Mouse (Mus musculus) granulocyte monocyte progenitor cell, adult 5-6 weeks (primary cell): ENCODE results near the gene Dnal4. TPM values are rescaled to one million over a fixed set of nuclear protein-coding genes. Genes with fewer than 3 reads are reported as not detected.
A peak's percentile ranks its signal among the peaks of the same experiment; 100 is the strongest.

Experiments used
- ATAC-seq: replicated peaks from 2 replicates; pipeline ENCODE4 v1.8.0; 2016; ENCODE audit warnings: mild to moderate bottlenecking, moderate TSS enrichment, inconsistent platforms; ENCODE audit not compliant: poor library complexity, severe bottlenecking
- total RNA-seq, 2 experiments: library from RNA; stranded (forward) in 1 of 2; stranded (reverse) in 1 of 2; fragments of 200-712, 200-1000 nt in 1 of 2; fragments of >200 nt in 1 of 2; fragmentation: Nextera tagmentation in 1 of 2; gene quantifications; 2 replicates each; pipeline ENCODE4 v1.2.3; 2014 to 2017

Gene Dnal4
- total RNA-seq, 2 experiments from 2014 or later, result 9.5 to 13.5 TPM

- no peak for ATAC-seq
These were observed 24.0 kb upstream of the Dnal4 start for GRCm38 (mm10) chr15:79801646-79802045.

- no peak for ATAC-seq
These were observed 23.1 kb upstream of the Dnal4 start for GRCm38 (mm10) chr15:79800701-79801100.

- no peak for ATAC-seq
These were observed 20.9 kb upstream of the Dnal4 start for GRCm38 (mm10) chr15:79798591-79798990.

- ATAC-seq, result no peak
These were observed 20.0 kb upstream of the Dnal4 start for GRCm38 (mm10) chr15:79797680-79798079.

- no peak for ATAC-seq
These were observed 19.4 kb upstream of the Dnal4 start for GRCm38 (mm10) chr15:79797096-79797495.

- no peak for ATAC-seq
These were observed 18.6 kb upstream of the Dnal4 start for GRCm38 (mm10) chr15:79796256-79796655.

- peak; percentile 33; the same call in 1 of the 2 replicates for ATAC-seq
These were observed 16.5 kb upstream of the Dnal4 start for GRCm38 (mm10) chr15:79794173-79794572.

- ATAC-seq, result no peak
These were observed 15.4 kb upstream of the Dnal4 start for GRCm38 (mm10) chr15:79793076-79793475.

GRCm38 (mm10) chr15:79792455-79792854, 14.8 kb upstream of the Dnal4 start:
- no peak for ATAC-seq

- peak; percentile 74 for ATAC-seq
These were observed 13.9 kb upstream of the Dnal4 start for GRCm38 (mm10) chr15:79791502-79791901.

GRCm38 (mm10) chr15:79790905-79791304, 13.3 kb upstream of the Dnal4 start:
- ATAC-seq, result no peak

- no peak for ATAC-seq
These were observed 12.5 kb upstream of the Dnal4 start for GRCm38 (mm10) chr15:79790111-79790510.

GRCm38 (mm10) chr15:79787815-79788214, 10.2 kb upstream of the Dnal4 start:
- ATAC-seq, result no peak

GRCm38 (mm10) chr15:79785056-79785455, 7.4 kb upstream of the Dnal4 start:
- no peak for ATAC-seq

- no peak for ATAC-seq
These were observed 2.0 kb downstream of the Dnal4 start for GRCm38 (mm10) chr15:79775662-79776061.

GRCm38 (mm10) chr15:79774117-79775027, 3.3 kb downstream of the Dnal4 start:
- ATAC-seq, result peak; percentile 95

GRCm38 (mm10) chr15:79770629-79771240, 6.9 kb downstream of the Dnal4 start:
- ATAC-seq, result no peak

GRCm38 (mm10) chr15:79768302-79768701, 9.3 kb downstream of the Dnal4 start:
- peak; percentile 90 for ATAC-seq

- ATAC-seq, result no peak
These were observed 10.2 kb downstream of the Dnal4 start for GRCm38 (mm10) chr15:79767327-79767961.

- ATAC-seq, result no peak
These were observed 11.0 kb downstream of the Dnal4 start for GRCm38 (mm10) chr15:79766586-79767071.

- ATAC-seq, result no peak
These were observed 11.5 kb downstream of the Dnal4 start for GRCm38 (mm10) chr15:79766168-79766567.
